ENCODE assay signal across 25 mouse cellular contexts in the genomic region with DNA sequence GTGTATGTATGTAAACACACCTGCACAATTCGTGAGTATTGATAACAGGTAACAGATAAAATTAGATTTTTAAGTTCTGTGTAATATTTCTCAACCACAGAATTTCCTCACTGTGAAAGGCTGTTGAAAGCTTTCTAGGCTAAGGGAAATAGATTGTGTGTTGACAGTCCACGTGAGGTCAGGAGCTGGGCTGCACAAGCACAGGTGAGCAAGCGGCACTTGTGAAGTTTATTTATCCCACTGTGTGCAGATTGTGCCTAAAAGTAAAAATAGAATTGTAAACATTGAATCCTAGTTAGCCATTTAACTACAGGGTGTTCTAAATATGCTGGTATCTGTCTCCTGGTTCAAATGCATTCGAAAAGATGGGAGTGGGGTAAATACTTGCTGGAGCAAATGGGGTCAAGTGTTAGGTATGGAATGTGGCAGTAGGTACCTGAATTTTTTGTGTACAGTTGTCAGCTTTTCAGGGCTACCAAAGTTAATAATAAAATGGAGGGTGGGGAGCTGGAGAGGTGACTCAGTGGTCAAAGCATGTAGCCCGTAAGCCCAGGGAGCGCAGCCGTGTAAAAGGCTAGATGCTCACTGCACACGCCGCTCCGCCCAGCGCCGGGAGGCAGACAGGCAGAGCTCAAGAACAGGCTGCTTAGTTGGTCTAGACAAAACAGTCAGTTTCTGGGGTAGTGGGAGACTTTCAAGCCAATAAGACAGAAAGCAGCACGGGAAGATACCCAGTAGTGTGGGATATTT.
DNase-seq lines count a peak whose midpoint lies in the region; ATAC-seq and TF ChIP-seq lines count a peak whose summit lies in the region.
"Had no signal": no experiment of that assay in that cellular context is flagged by ENCODE, and none has a peak within 500 bp of the region (broad histone marks: within the 10 kb centered on the region; RNA-seq: fewer than 3 reads in every experiment).

No protein-coding gene starts in this region.

- in situ Hi-C loops in Patski (cut with MboI; ENCODE audit: low pct_unique_long_range_greater_than_20kb) = no loop called here

- H3K9me3 ChIP-seq in liver, embryonic 13.5 days (replicated peaks) = no peaks in the 10 kb centered on the region
- H3K9me3 ChIP-seq in liver, embryonic 11.5 days (ENCODE audit: control insufficient read depth, low read length) = no peaks in the 10 kb centered on the region
- no peaks in the 10 kb centered on the region for H3K9me3 ChIP-seq in lung, postnatal 0 days (ENCODE audit: low read length)
- H3K9me3 ChIP-seq in midbrain, embryonic 13.5 days = no peaks in the 10 kb centered on the region
- H3K9me3 ChIP-seq: embryonic facial prominence, embryonic 13.5 days; forebrain, embryonic 12.5 days; limb, embryonic 12.5 days; midbrain, embryonic 10.5 days had no signal

- POLR2A ChIA-PET in Patski (lab: Charles Lee) = interaction anchor here (0.6 kb wide), 1 partner anchor 138 kb away, joined by 3 read pairs; no protein-coding TSS in a partner anchor

- 81% methylated on average over 13 of the region's 13 CpGs for WGBS in liver, embryonic 13.5 days (ENCODE audit: insufficient replicate concordance)
- WGBS in liver, embryonic 11.5 days = 86% methylated on average over 13 of the region's 13 CpGs
- WGBS in lung, postnatal 0 days = 60% methylated on average over 13 of the region's 13 CpGs
- WGBS in midbrain, embryonic 13.5 days = 95% methylated on average over 13 of the region's 13 CpGs

- no peak for TF ChIP-seq CTCF in Patski (IDR thresholded peaks at IDR 0.05)
- no peak for TF ChIP-seq CTCF in lung, postnatal 0 days (IDR thresholded peaks at IDR 0.05)

- TF ChIP-seq EP300 in lung, postnatal 0 days (IDR thresholded peaks at IDR 0.05) = peak; percentile 64

- 0 out of 2 replicates have a peak, but pooled peaks have one; percentile 26 for ATAC-seq in liver, embryonic 13.5 days (ENCODE audit: low read depth)
- no peak for ATAC-seq in liver, embryonic 11.5 days (replicated peaks; ENCODE audit: low FRiP score)
- ATAC-seq in Patski = peak; percentile 81
- ATAC-seq in lung, postnatal 0 days = peak; percentile 87
- ATAC-seq in midbrain, embryonic 13.5 days = no peak
- ATAC-seq: hindbrain, postnatal 0 days; intestine, embryonic 16.5 days had no signal

- CTCF ChIA-PET in Patski (lab: Charles Lee) = interaction anchor here (1.8 kb wide), 1 partner anchor 10 kb away, joined by 8 read pairs; no protein-coding TSS in a partner anchor

- no peak overlapping the region for H3K9ac ChIP-seq in liver, embryonic 13.5 days
- H3K9ac ChIP-seq in liver, embryonic 11.5 days (ENCODE audit: low read depth, low read length) = no peak overlapping the region
- H3K9ac ChIP-seq in lung, postnatal 0 days (replicated peaks; ENCODE audit: low read depth) = no peak overlapping the region
- no peak overlapping the region for H3K9ac ChIP-seq in midbrain, embryonic 13.5 days (replicated peaks)
- H3K9ac ChIP-seq: embryonic facial prominence, embryonic 13.5 days; forebrain, embryonic 12.5 days; limb, embryonic 12.5 days had no signal

- H3K27me3 ChIP-seq in liver, embryonic 13.5 days = no peaks in the 10 kb centered on the region
- H3K27me3 ChIP-seq in liver, embryonic 11.5 days (replicated peaks; ENCODE audit: control insufficient read depth, insufficient read depth, low read length) = no peaks in the 10 kb centered on the region
- H3K27me3 ChIP-seq in Patski = no peaks in the 10 kb centered on the region
- H3K27me3 ChIP-seq in lung, postnatal 0 days (replicated peaks; ENCODE audit: insufficient read depth, low read length) = no peaks in the 10 kb centered on the region
- no peaks in the 10 kb centered on the region for H3K27me3 ChIP-seq in midbrain, embryonic 13.5 days
- H3K27me3 ChIP-seq: embryonic facial prominence, embryonic 13.5 days; forebrain, embryonic 12.5 days; limb, embryonic 12.5 days had no signal

- no peak overlapping the region for H3K4me3 ChIP-seq in liver, embryonic 13.5 days (replicated peaks)
- no peak overlapping the region for H3K4me3 ChIP-seq in liver, embryonic 11.5 days (ENCODE audit: low read depth, low read length)
- no peak overlapping the region for H3K4me3 ChIP-seq in lung, postnatal 0 days (ENCODE audit: low read depth, low read length)
- H3K4me3 ChIP-seq in midbrain, embryonic 13.5 days (replicated peaks) = no peak overlapping the region
- H3K4me3 ChIP-seq: embryonic facial prominence, embryonic 13.5 days; erythroblast, embryonic 14.5 days; forebrain, embryonic 12.5 days; gastrocnemius, adult 2 months; limb, embryonic 12.5 days; midbrain, embryonic 10.5 days had no signal

- peak; percentile 74 for DNase-seq in heart, adult 11 months
- DNase-seq in heart, postnatal 4 days = no peak
- DNase-seq in liver, embryonic 13.5 days = no peak
- DNase-seq in liver, embryonic 11.5 days (ENCODE audit: low spot score) = no peak
- DNase-seq in Patski (ENCODE audit: low read depth, low spot score) = peak; percentile 62
- peak; percentile 73 for DNase-seq in lung, postnatal 0 days (ENCODE audit: low spot score)
- no peak for DNase-seq in embryo, embryonic 10 days (ENCODE audit: low spot score)
- DNase-seq: adrenal gland, postnatal 10 days; cerebellum, adult 2 months; cerebellum, postnatal 25 days; embryo, embryonic 11 days; gastrocnemius, adult 2 months; heart, postnatal 10 days; right cerebral cortex, postnatal 14 days had no signal

- no peak overlapping the region for H3K27ac ChIP-seq in liver, embryonic 13.5 days
- H3K27ac ChIP-seq in liver, embryonic 11.5 days (ENCODE audit: low read depth, low read length) = no peak overlapping the region
- no peak overlapping the region for H3K27ac ChIP-seq in lung, postnatal 0 days (ENCODE audit: low read length)
- H3K27ac ChIP-seq in midbrain, embryonic 13.5 days = no peak overlapping the region
- H3K27ac ChIP-seq: embryonic facial prominence, embryonic 13.5 days; forebrain, embryonic 12.5 days; gastrocnemius, adult 2 months; hindbrain, postnatal 0 days; kidney, postnatal 0 days; limb, embryonic 12.5 days; macrophage; midbrain, embryonic 10.5 days had no signal

- H3K36me3 ChIP-seq in liver, embryonic 13.5 days = 0 out of 2 replicates have a peak, but pooled peaks cover 2% of the 10 kb centered on the region
- H3K36me3 ChIP-seq in liver, embryonic 11.5 days (ENCODE audit: control insufficient read depth, insufficient read depth, low read length) = no peaks in the 10 kb centered on the region
- H3K36me3 ChIP-seq in lung, postnatal 0 days (ENCODE audit: insufficient read depth, low read length) = no peaks in the 10 kb centered on the region
- no peaks in the 10 kb centered on the region for H3K36me3 ChIP-seq in midbrain, embryonic 13.5 days
- H3K36me3 ChIP-seq: embryonic facial prominence, embryonic 13.5 days; forebrain, embryonic 12.5 days; limb, embryonic 12.5 days; midbrain, embryonic 10.5 days had no signal

- H3K4me1 ChIP-seq in liver, embryonic 13.5 days (replicated peaks) = peaks cover 5% of the 10 kb centered on the region; the same call in 1 of the 2 replicates
- no peaks in the 10 kb centered on the region; the same call in 1 of the 2 replicates for H3K4me1 ChIP-seq in liver, embryonic 11.5 days (replicated peaks; ENCODE audit: control insufficient read depth, insufficient read depth, low read length)
- H3K4me1 ChIP-seq in lung, postnatal 0 days (ENCODE audit: insufficient read depth, low read depth, low read length) = peaks cover 7% of the 10 kb centered on the region; the same call in 1 of the 2 replicates
- peaks cover 12% of the 10 kb centered on the region for H3K4me1 ChIP-seq in midbrain, embryonic 13.5 days (replicated peaks)
- H3K4me1 ChIP-seq: forebrain, embryonic 12.5 days had no signal

- no peak overlapping the region for H3K4me2 ChIP-seq in liver, embryonic 13.5 days
- no peak overlapping the region for H3K4me2 ChIP-seq in liver, embryonic 11.5 days
- H3K4me2 ChIP-seq in lung, postnatal 0 days (replicated peaks; ENCODE audit: low read depth, low read length) = no peak overlapping the region; the same call in 1 of the 2 replicates
- no peak overlapping the region for H3K4me2 ChIP-seq in midbrain, embryonic 13.5 days (replicated peaks)
- H3K4me2 ChIP-seq: embryonic facial prominence, embryonic 13.5 days; forebrain, embryonic 12.5 days; heart, embryonic 11.5 days; limb, embryonic 12.5 days had no signal

Comparison
In these comparisons a context has a peak if more than half of its experiments do, and no peak if none do; other contexts are left out.
1. DNase-seq: peak in heart, adult 11 months (single experiment), Patski (single experiment) and lung, postnatal 0 days (single experiment); none in heart, postnatal 4 days (single experiment), liver, embryonic 13.5 days (single experiment), liver, embryonic 11.5 days (single experiment) and embryo, embryonic 10 days (single experiment).
2. ATAC-seq: peak in liver, embryonic 13.5 days (single experiment), Patski (single experiment) and lung, postnatal 0 days (single experiment); none in liver, embryonic 11.5 days (single experiment) and midbrain, embryonic 13.5 days (single experiment).